Mouse (Mus musculus) myocyte (in vitro differentiated cells): ENCODE results near the gene Pex13.

Experiments used
- E2F4 ChIP-seq: IDR thresholded peaks from one replicate; pipeline ENCODE4 v1.6.1; 2011; ENCODE audit warnings: mild to moderate bottlenecking, control low read depth, moderate library complexity; ENCODE audit not compliant: insufficient read depth
- MAX ChIP-seq: IDR thresholded peaks from one replicate; pipeline ENCODE4 v1.6.1; 2011; ENCODE audit warnings: low read depth, mild to moderate bottlenecking, control low read depth
- MYOD1 ChIP-seq, 3 experiments: IDR thresholded peaks; one replicate each; pipeline ENCODE4 v1.6.1; 2011; ENCODE audit warnings: control low read depth in 2 of 3, low read depth in 2 of 3, mild to moderate bottlenecking in 2 of 3, moderate library complexity in 1 of 3; ENCODE audit not compliant: insufficient read length in 2 of 3, control insufficient read depth in 1 of 3
- MYOG ChIP-seq, 3 experiments: IDR thresholded peaks; one replicate each; pipeline ENCODE4 v1.6.1; 2011; ENCODE audit warnings: control low read depth in 2 of 3, low read depth in 2 of 3, mild to moderate bottlenecking in 2 of 3; ENCODE audit not compliant: insufficient read length in 2 of 3, control insufficient read depth in 1 of 3, insufficient read depth in 1 of 3
- POLR2A ChIP-seq: IDR thresholded peaks from one replicate; pipeline ENCODE4 v1.6.1; 2011; ENCODE audit warnings: low read depth, mild to moderate bottlenecking, control low read depth, moderate library complexity; ENCODE audit not compliant: insufficient read length
- POLR2AphosphoS2 ChIP-seq: IDR thresholded peaks from one replicate; pipeline ENCODE4 v1.6.1; 2011; ENCODE audit warnings: low read depth, control low read depth; ENCODE audit not compliant: insufficient read length
- REST ChIP-seq: IDR thresholded peaks from one replicate; pipeline ENCODE4 v1.6.1; 2011; ENCODE audit warnings: mild to moderate bottlenecking, control low read depth, moderate library complexity; ENCODE audit not compliant: insufficient read depth, insufficient read length
- SRF ChIP-seq: IDR thresholded peaks from one replicate; pipeline ENCODE4 v1.6.1; 2011; ENCODE audit warnings: low read depth; ENCODE audit not compliant: control insufficient read depth, insufficient read length
- TCF12 ChIP-seq: IDR thresholded peaks from one replicate; pipeline ENCODE4 v1.6.1; 2011; ENCODE audit warnings: mild to moderate bottlenecking, control low read depth; ENCODE audit not compliant: poor library complexity, insufficient read depth, severe bottlenecking
- USF1 ChIP-seq: IDR thresholded peaks from one replicate; pipeline ENCODE4 v1.6.1; 2011; ENCODE audit warnings: low read depth, mild to moderate bottlenecking, control low read depth, moderate library complexity

- no peak for TF ChIP-seq MYOD1 (IDR thresholded peaks at IDR 0.05; ENCODE audit: control insufficient read depth in 1 of 3, insufficient read length in 2 of 3, low read depth in 2 of 3)
- no peak for TF ChIP-seq USF1
- TF ChIP-seq MYOG (IDR thresholded peaks at IDR 0.05; ENCODE audit: control insufficient read depth in 1 of 3, insufficient read depth in 1 of 3, insufficient read length in 2 of 3, low read depth in 2 of 3), result no peak
- no peak for TF ChIP-seq MAX
- no peak for TF ChIP-seq POLR2A
- no peak for TF ChIP-seq E2F4
- TF ChIP-seq POLR2AphosphoS2, result no peak
- no peak for TF ChIP-seq REST
- no peak for TF ChIP-seq SRF
- TF ChIP-seq TCF12, result no peak
Measured at GRCm38 (mm10) chr11:23701831-23702230, 36.1 kb upstream of the Pex13 start.
